Mouse (Mus musculus) G1E (cell line): Measurements from ENCODE around the gene Mras.

Source experiments
- CTCF ChIP-seq: IDR thresholded peaks from 2 replicates; pipeline ENCODE4 v1.5.1; 2012; ENCODE audit warnings: low read depth, low read length, inconsistent platforms, mixed read lengths
- GATA1 ChIP-seq: IDR thresholded peaks from 2 replicates; pipeline ENCODE4 v1.6.1; 2012; ENCODE audit warnings: borderline replicate concordance, low read length, inconsistent platforms, mixed read lengths
- GATA2 ChIP-seq: IDR thresholded peaks from 2 replicates; pipeline ENCODE4 v1.6.1; 2012; ENCODE audit warnings: low read depth, low read length, inconsistent platforms, borderline replicate concordance
- POLR2AphosphoS5 ChIP-seq: IDR thresholded peaks from 2 replicates; pipeline ENCODE4 v1.6.1; 2012; ENCODE audit warnings: low read depth, low read length, inconsistent platforms; ENCODE audit not compliant: insufficient replicate concordance
- TAL1 ChIP-seq: conservative IDR thresholded peaks from 2 replicates; pipeline ENCODE4 v1.6.1; 2012; ENCODE audit warnings: low read depth, low read length, inconsistent platforms, mixed read lengths

DNA sequence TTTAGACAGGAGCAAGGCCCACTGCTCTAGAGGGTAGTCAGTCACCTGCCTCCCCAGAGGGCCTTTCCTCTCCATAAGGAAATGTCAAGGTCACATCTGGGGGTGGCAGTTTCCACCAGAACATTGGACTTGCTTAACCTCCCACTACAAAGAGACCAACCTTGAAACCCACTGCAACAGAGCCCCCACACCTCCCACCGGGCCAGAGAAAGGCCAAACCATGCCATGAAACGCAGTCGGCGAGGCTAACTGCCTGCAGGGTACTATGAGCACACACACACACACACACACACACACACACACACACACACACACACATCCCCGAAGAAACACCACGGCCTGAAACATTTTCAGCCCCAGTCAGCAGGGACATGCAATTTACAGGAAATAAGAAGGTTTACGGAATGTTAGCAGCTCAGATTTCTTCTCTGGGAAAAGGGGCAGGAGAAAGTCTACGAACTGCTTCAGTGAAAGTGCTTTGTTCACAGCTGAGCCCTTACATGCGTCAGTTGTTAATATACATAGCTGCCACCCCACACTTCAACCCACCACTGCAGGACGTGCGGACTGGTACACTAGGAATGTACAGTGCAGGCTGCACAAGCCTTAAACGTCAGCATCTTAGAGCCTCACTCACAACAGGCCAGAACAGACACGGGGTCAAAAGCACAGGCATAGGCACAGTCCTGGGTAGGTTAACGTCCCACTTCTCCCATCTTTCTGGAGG is 2.1 kb downstream of the Mras start:
- TF ChIP-seq POLR2AphosphoS5 = no peak
- no peak for TF ChIP-seq TAL1
- no peak for TF ChIP-seq CTCF
- TF ChIP-seq GATA1 = no peak
- no peak for TF ChIP-seq GATA2
